Mouse (Mus musculus): ENCODE measurements at regions not wholly inside any gene's neighbourhood (a gene's known extent, or its start where the extent isn't known, plus 50 kb on each side); places are given as distances from the start of the nearest gene placed in this dataset.

- intact Hi-C loops (cut with DNase I), result no loop called here
- no peak for DNase-seq
These were observed 436.4 kb downstream of the Tns3 start for GRCm38 (mm10) chr11:8227772-8228425.

GRCm38 (mm10) chr11:8224366-8224765 is 440.0 kb downstream of the Tns3 start:
- no peak for DNase-seq
- intact Hi-C loops (cut with DNase I), result no loop called here

GRCm38 (mm10) chr11:8220618-8221017 is 443.7 kb downstream of the Tns3 start:
- intact Hi-C loops (cut with DNase I), result no loop called here
- no peak for DNase-seq

GRCm38 (mm10) chr11:8219911-8220310 is 444.4 kb downstream of the Tns3 start:
- DNase-seq, result no peak
- intact Hi-C loops (cut with DNase I), result no loop called here

- no peak for DNase-seq
- intact Hi-C loops (cut with DNase I), result no loop called here
These were observed 448.7 kb downstream of the Tns3 start for GRCm38 (mm10) chr11:8215634-8216033.

- no peak for DNase-seq
- intact Hi-C loops (cut with DNase I), result no loop called here
These were observed 449.9 kb downstream of the Tns3 start for GRCm38 (mm10) chr11:8214305-8214903.

GRCm38 (mm10) chr11:8213130-8213529 is 451.2 kb downstream of the Tns3 start:
- intact Hi-C loops (cut with DNase I), result no loop called here
- no peak for DNase-seq

GRCm38 (mm10) chr11:8212714-8213113 is 451.6 kb downstream of the Tns3 start:
- intact Hi-C loops (cut with DNase I), result no loop called here

GRCm38 (mm10) chr11:8209041-8209440 is 455.3 kb downstream of the Tns3 start:
- no peak for DNase-seq
- intact Hi-C loops (cut with DNase I), result no loop called here

More at GRCm38 (mm10) chr11:8212714-8213113, 451.6 kb downstream of the Tns3 start:
- no peak for DNase-seq

GRCm38 (mm10) chr11:8199293-8199692 is 465.0 kb downstream of the Tns3 start:
- no peak for DNase-seq
- intact Hi-C loops (cut with DNase I), result no loop called here
